Mouse (Mus musculus): ENCODE measurements around the gene Slc46a1. TPM values are rescaled to one million over a fixed set of nuclear protein-coding genes. Genes with fewer than 3 reads are reported as not detected.

Slc46a1 gene
- polyA plus RNA-seq, 1 experiment from 2014 or later = 11.7 TPM

DNA sequence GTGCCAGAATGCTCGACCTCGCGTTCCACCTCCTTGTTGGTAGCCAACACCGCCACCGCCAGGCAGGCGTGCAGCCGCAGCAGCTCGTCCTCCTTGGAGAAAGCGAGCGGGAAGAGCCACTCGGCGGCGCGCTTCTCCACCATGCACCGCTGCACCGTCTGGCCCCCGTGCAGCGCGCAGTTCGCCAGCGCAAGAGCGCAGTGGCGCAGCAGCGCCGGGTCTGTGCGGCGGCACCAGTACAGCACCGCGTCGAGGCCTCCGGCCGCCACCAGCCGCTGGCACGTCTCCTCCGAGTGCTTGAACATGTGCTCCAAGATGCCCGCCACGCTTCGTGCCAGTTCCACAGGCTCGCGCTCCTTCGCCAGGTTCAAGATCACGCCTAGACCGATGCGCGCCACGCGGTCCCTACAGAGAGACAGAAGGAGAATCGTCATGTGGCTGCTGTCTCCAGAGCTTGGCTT lies 25.3 kb downstream of the Slc46a1 start:
- Histone ChIP-seq H3K4me2 (peak overlapping the region; percentile 49), H3K4me1 (peaks cover 7% of the 10 kb centered on the region; the same call in 1 of the 2 replicates), H3K9me3 (no peaks in the 10 kb centered on the region), H3K27me3 (peaks cover 73% of the 10 kb centered on the region), H3K36me3 (no peaks in the 10 kb centered on the region), H3K4me3 (peak overlapping the region; percentile 13; the same call in 1 of the 2 replicates), H3K27ac (no peak overlapping the region), H3K9ac (no peak overlapping the region)
- WGBS = 8% methylated on average over 48 of the region's 48 CpGs
- ATAC-seq (ENCODE audit: borderline replicate concordance, extremely low read depth, low FRiP score, low TSS enrichment) = no peak

- Histone ChIP-seq H3K4me3 (no peak overlapping the region), H3K4me2 (no peak overlapping the region), H3K27me3 (peaks cover 67% of the 10 kb centered on the region), H3K27ac (no peak overlapping the region), H3K9ac (no peak overlapping the region), H3K4me1 (peaks cover 17% of the 10 kb centered on the region), H3K9me3 (no peaks in the 10 kb centered on the region), H3K36me3 (no peaks in the 10 kb centered on the region)
- WGBS = 7% methylated on average over 6 of the region's 6 CpGs
- no peak for ATAC-seq (ENCODE audit: borderline replicate concordance, extremely low read depth, low FRiP score, low TSS enrichment)
Observed at GRCm38 (mm10) chr11:78495904-78496303, 30.4 kb downstream of the Slc46a1 start.

DNA sequence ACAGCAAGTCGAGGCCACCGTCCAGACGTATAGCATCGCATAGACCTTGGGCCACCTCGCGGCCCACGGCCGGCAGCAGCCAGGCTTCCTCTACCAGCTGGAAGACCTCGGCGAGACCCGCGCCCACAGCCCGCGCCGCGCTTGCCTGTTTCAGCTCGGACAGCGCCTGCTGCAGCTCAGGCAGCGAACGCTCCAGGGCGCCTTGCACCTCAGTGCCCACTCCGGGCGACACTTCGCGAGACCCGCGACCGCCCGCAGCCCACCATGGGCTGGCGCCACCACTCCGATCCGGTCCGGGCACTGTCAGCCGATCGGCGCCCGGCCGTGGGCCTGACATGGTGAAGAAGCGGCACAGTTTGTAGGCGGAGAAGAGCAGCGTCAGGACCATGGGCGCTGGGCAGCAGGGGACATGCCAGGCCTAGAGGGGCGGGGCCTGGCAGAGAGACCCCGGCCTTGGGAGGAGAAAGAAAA lies 31.6 kb downstream of the Slc46a1 start:
- Histone ChIP-seq H3K4me3 (peak overlapping the region; percentile 48), H3K36me3 (no peaks in the 10 kb centered on the region), H3K4me2 (peak overlapping the region; percentile 96), H3K27ac (no peak overlapping the region), H3K4me1 (peaks cover 15% of the 10 kb centered on the region), H3K9ac (peak overlapping the region; percentile 25; the same call in 1 of the 2 replicates), H3K27me3 (peaks cover 68% of the 10 kb centered on the region), H3K9me3 (no peaks in the 10 kb centered on the region)
- peak; percentile 35; the same call in 1 of the 2 replicates for ATAC-seq (ENCODE audit: borderline replicate concordance, extremely low read depth, low FRiP score, low TSS enrichment)
- under 1% methylated on average over 44 of the region's 44 CpGs for WGBS

- no peaks in the 10 kb centered on the region for H3K36me3 ChIP-seq
- WGBS = 3% methylated on average over 36 of the region's 36 CpGs
Observed at GRCm38 (mm10) chr11:78497544-78498522, 32.3 kb downstream of the Slc46a1 start, which contains the start of gene Sarm1. TSS of gene Sarm1 (minus strand) at chr11:78497754.

DNA sequence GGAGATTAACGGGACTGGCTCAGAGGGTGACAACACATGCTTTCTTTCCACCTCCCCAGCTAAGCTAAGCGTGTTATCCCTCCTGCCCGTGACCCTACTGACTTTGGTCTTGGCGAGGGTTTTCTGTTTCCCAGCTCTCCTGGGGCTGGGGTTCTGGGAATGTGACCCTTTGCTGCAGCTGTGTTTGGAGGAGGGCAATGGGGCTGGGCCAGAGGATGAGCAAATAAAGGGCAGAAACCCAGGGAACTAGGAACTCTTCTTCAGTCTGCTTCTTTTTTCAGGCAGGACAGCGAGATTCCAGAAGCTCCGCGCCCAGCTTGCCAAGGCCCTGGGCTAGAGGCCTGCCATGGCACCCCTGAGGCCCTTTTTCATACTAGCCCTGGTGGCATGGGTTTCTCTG lies 33.5 kb downstream of the Slc46a1 start, which contains the start of gene Vtn:
Vtn (plus strand) TSS at position 88 of the 400 bp plus-strand sequence.
- Histone ChIP-seq H3K9me3 (no peaks in the 10 kb centered on the region), H3K4me1 (peaks cover 15% of the 10 kb centered on the region), H3K4me2 (peak within 1 kb of the TSS; percentile 96), H3K27ac (no peak within 1 kb of the TSS), H3K27me3 (peaks cover 71% of the 10 kb centered on the region), H3K9ac (no peak within 1 kb of the TSS), H3K4me3 (peak within 1 kb of the TSS; percentile 48), H3K36me3 (no peaks in the 10 kb centered on the region)
- no peak for ATAC-seq (ENCODE audit: borderline replicate concordance, extremely low read depth, low FRiP score, low TSS enrichment)
- WGBS = 33% methylated on average over 7 of the region's 7 CpGs

More at GRCm38 (mm10) chr11:78497544-78498522, 32.3 kb downstream of the Slc46a1 start, which contains the start of gene Sarm1:
- peak; percentile 96 for ATAC-seq (ENCODE audit: borderline replicate concordance, extremely low read depth, low FRiP score, low TSS enrichment)
- Histone ChIP-seq H3K9me3 (no peaks in the 10 kb centered on the region), H3K27me3 (peaks cover 72% of the 10 kb centered on the region), H3K9ac (peak within 1 kb of the TSS; percentile 25; the same call in 1 of the 2 replicates), H3K27ac (no peak within 1 kb of the TSS), H3K4me2 (peak within 1 kb of the TSS; percentile 96), H3K4me1 (peaks cover 15% of the 10 kb centered on the region), H3K4me3 (peak within 1 kb of the TSS; percentile 48)

DNA sequence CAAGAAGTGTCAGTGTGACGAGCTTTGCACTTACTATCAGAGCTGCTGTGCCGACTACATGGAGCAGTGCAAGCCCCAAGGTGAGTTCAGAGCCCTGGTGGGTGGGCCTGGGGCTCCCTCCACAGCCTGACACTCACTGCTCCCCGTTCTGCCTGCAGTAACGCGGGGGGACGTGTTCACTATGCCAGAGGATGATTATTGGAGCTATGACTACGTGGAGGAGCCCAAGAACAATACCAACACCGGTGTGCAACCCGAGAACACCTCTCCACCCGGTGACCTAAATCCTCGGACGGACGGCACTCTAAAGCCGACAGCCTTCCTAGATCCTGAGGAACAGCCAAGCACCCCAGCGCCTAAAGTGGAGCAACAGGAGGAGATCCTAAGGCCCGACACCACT lies 34.0 kb downstream of the Slc46a1 start:
- H3K36me3 ChIP-seq = no peaks in the 10 kb centered on the region
- peaks cover 15% of the 10 kb centered on the region for H3K4me1 ChIP-seq
- no peak overlapping the region for H3K9ac ChIP-seq
- peaks cover 69% of the 10 kb centered on the region for H3K27me3 ChIP-seq
- no peak overlapping the region for H3K4me2 ChIP-seq
- whole genome bisulfite sequencing = 41% methylated on average over 16 of the region's 16 CpGs
- ATAC-seq (ENCODE audit: borderline replicate concordance, extremely low read depth, low FRiP score, low TSS enrichment) = no peak
- H3K4me3 ChIP-seq = no peak overlapping the region
- no peaks in the 10 kb centered on the region for H3K9me3 ChIP-seq
- H3K27ac ChIP-seq = no peak overlapping the region

DNA sequence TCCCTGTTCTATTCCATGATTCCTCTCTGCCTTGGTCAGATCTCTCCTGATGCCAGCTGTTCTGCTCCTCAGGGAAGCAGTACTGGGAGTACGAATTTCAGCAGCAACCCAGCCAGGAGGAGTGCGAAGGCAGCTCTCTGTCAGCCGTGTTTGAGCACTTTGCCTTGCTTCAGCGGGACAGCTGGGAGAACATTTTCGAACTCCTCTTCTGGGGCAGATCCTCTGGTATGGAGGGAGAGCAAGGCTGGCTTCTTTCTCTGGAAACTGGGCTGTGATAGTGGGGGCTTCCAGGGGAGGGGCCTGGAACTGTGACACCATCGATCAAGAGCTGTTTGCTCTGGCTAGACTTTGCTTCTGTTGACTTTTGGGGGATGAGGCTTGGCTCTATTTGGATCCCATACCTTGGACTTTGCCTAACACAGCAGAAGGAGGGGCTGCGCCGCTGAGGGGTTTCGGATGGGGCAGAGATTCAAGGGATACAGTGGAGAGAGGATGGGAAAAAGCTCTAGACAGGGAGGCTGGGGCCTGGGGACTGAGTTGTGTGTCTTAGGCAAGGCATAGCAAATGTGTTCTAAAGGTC lies 35.2 kb downstream of the Slc46a1 start:
- WGBS = 58% methylated on average over 9 of the region's 9 CpGs
- H3K4me2 ChIP-seq = no peak overlapping the region
- ATAC-seq (ENCODE audit: borderline replicate concordance, extremely low read depth, low FRiP score, low TSS enrichment) = no peak
- no peaks in the 10 kb centered on the region for H3K36me3 ChIP-seq
- peaks cover 15% of the 10 kb centered on the region for H3K4me1 ChIP-seq
- no peak overlapping the region for H3K9ac ChIP-seq
- no peak overlapping the region for H3K4me3 ChIP-seq
- H3K9me3 ChIP-seq = no peaks in the 10 kb centered on the region
- H3K27me3 ChIP-seq = peaks cover 59% of the 10 kb centered on the region
- H3K27ac ChIP-seq = no peak overlapping the region

DNA sequence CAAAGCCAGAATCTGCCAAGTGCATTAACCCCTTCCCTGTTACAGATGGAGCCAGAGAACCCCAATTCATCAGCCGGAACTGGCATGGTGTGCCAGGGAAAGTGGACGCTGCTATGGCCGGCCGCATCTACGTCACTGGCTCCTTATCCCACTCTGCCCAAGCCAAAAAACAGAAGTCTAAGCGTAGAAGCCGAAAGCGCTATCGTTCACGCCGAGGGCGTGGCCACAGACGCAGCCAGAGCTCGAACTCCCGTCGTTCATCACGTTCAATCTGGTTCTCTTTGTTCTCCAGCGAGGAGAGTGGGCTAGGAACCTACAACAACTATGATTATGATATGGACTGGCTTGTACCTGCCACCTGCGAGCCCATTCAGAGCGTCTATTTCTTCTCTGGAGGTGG lies 36.0 kb downstream of the Slc46a1 start:
- Histone ChIP-seq H3K4me2 (no peak overlapping the region), H3K4me1 (peaks cover 14% of the 10 kb centered on the region), H3K36me3 (peaks cover 5% of the 10 kb centered on the region), H3K27ac (no peak overlapping the region), H3K9me3 (no peaks in the 10 kb centered on the region), H3K27me3 (peaks cover 51% of the 10 kb centered on the region), H3K9ac (no peak overlapping the region), H3K4me3 (no peak overlapping the region)
- ATAC-seq (ENCODE audit: borderline replicate concordance, extremely low read depth, low FRiP score, low TSS enrichment) = no peak
- 67% methylated on average over 20 of the region's 20 CpGs for WGBS

DNA sequence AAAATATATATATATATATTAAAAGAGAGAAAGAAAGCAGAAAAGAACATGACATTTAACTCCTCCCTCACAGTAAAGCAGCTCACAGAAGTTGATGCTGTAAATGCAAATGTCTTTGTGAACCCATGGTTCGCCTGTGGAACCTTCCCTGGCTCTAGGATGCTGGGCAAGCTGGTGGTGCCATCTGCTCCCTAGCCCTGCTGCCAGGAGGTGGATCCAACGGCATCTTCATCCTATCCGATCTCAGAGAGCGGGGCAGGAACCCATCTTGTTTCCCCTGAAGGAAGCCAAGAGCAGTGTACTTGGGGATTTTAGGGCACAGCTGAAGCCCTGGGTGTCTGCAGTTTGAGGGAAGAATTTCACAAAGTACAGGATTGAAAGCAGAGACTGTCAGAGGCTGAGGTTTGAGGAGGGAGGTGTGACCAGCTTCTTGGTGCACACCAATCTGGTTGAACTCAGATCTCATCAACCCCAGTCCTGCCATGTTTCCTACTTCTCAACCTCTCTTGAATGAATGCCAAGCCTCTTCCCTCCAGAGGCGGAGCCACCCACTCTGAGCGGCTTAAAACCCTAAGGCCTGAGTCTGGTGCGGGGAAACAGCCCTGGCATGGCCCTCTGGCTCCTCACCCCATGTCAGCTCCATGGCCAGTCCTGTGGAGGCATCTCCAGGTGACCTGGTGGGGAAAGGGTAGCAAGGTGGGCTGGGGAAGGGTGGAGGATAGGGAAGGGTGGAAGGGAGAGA lies 37.6 kb downstream of the Slc46a1 start, which contains the start of gene Sebox:
Sebox (plus strand) TSS at position 539 of the 742 bp plus-strand sequence.
- Histone ChIP-seq H3K4me2 (no peak within 1 kb of the TSS), H3K27ac (no peak within 1 kb of the TSS), H3K4me1 (0 out of 2 replicates have a peak, but pooled peaks cover under 1% of the 10 kb centered on the region), H3K9me3 (no peaks in the 10 kb centered on the region), H3K9ac (no peak within 1 kb of the TSS), H3K36me3 (peaks cover 18% of the 10 kb centered on the region), H3K27me3 (peaks cover 41% of the 10 kb centered on the region), H3K4me3 (no peak within 1 kb of the TSS)
- ATAC-seq (ENCODE audit: borderline replicate concordance, extremely low read depth, low FRiP score, low TSS enrichment) = no peak
- 66% methylated on average over 7 of the region's 7 CpGs for WGBS

- WGBS = 79% methylated on average over 3 of the region's 3 CpGs
- ATAC-seq (ENCODE audit: borderline replicate concordance, extremely low read depth, low FRiP score, low TSS enrichment) = no peak
Observed at GRCm38 (mm10) chr11:78505430-78505829, 39.9 kb downstream of the Slc46a1 start.

DNA sequence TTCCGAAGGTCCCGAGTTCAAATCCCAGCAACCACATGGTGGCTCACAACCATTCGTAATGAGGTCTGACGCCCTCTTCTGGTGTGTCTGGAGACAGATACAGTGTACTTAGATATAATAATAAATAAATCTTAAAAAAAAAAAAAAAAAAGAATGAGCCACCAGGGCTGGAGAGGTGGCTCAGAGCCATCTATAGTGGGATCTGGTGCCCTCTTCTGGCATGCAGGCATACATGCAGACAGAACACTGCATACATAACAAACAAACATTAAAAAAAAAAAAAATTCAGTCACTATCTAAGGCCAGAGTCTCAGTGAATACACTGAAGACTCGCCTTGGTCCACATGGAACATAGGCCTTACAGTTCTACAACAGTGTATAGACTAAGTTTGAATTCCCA lies 43.7 kb downstream of the Slc46a1 start:
- Histone ChIP-seq H3K36me3 (peaks cover 39% of the 10 kb centered on the region), H3K4me2 (no peak overlapping the region), H3K27ac (no peak overlapping the region), H3K9ac (no peak overlapping the region), H3K27me3 (no peaks in the 10 kb centered on the region), H3K4me1 (peaks cover 17% of the 10 kb centered on the region), H3K4me3 (no peak overlapping the region), H3K9me3 (no peaks in the 10 kb centered on the region)
- WGBS = 81% methylated on average over 5 of the region's 5 CpGs
- ATAC-seq (ENCODE audit: borderline replicate concordance, extremely low read depth, low FRiP score, low TSS enrichment) = no peak

More at GRCm38 (mm10) chr11:78505430-78505829, 39.9 kb downstream of the Slc46a1 start:
- Histone ChIP-seq H3K9me3 (no peaks in the 10 kb centered on the region), H3K4me1 (no peaks in the 10 kb centered on the region), H3K27ac (no peak overlapping the region), H3K4me3 (no peak overlapping the region), H3K36me3 (peaks cover 38% of the 10 kb centered on the region), H3K27me3 (peaks cover 20% of the 10 kb centered on the region; the same call in 1 of the 2 replicates), H3K9ac (no peak overlapping the region), H3K4me2 (no peak overlapping the region)
